Mouse (Mus musculus) intestine, embryonic 16.5 days (tissue): Measurements from ENCODE around the gene Kif12. TPM values are rescaled to one million over a fixed set of nuclear protein-coding genes. Genes with fewer than 3 reads are reported as not detected.

ENCODE experiments used
- ATAC-seq: fragments of 200-750 bp; cut with Nextera tagmentation; 2 replicates; pipeline ENCODE4 v1.8.0; 2017; ENCODE audit warnings: moderate TSS enrichment, moderate library complexity
- H3K27ac ChIP-seq: fragments of 300-500 bp; sonication (generic); 2 replicates; pipeline ENCODE4 v1.5.1; 2014; ENCODE audit warnings: mild to moderate bottlenecking, low read length
- H3K27me3 ChIP-seq: fragments of 300-500 bp; sonication (generic); replicated peaks from 2 replicates; pipeline ENCODE4 v1.6.1; 2014; ENCODE audit warnings: low read length, control low read depth, mixed read lengths; ENCODE audit not compliant: control insufficient read depth, insufficient read depth
- H3K36me3 ChIP-seq: fragments of 300-500 bp; sonication (generic); 2 replicates; pipeline ENCODE4 v1.6.1; 2014; ENCODE audit warnings: low read length, control low read depth; ENCODE audit not compliant: control insufficient read depth, insufficient read depth
- H3K4me1 ChIP-seq: fragments of 300-500 bp; sonication (generic); 2 replicates; pipeline ENCODE4 v1.6.1; 2014; ENCODE audit warnings: low read length, control low read depth, mixed read lengths; ENCODE audit not compliant: control insufficient read depth, insufficient read depth
- H3K4me2 ChIP-seq: fragments of 300-500 bp; sonication (generic); 2 replicates; pipeline ENCODE4 v1.6.1; 2014; ENCODE audit warnings: low read depth, low read length, control low read depth
- H3K4me3 ChIP-seq: fragments of 300-500 bp; sonication (generic); 2 replicates; pipeline ENCODE4 v1.5.1; 2014; ENCODE audit warnings: mild to moderate bottlenecking, low read length
- H3K9ac ChIP-seq: fragments of 300-500 bp; sonication (generic); 2 replicates; pipeline ENCODE4 v1.6.1; 2014; ENCODE audit warnings: low read depth, low read length
- H3K9me3 ChIP-seq: fragments of 300-500 bp; sonication (generic); 2 replicates; pipeline ENCODE4 v1.6.1; 2016; ENCODE audit warnings: low read length, control low read depth; ENCODE audit not compliant: control insufficient read depth
- WGBS: fragments of 180-500 bp; shearing (Covaris S2); extraction: QIAGEN DNeasy Blood & Tissue Kit; methylation state at CpG from one replicate; pipeline ENCODE4 v1.1.7; 2014; 5-methylcytosine and 5-hydroxymethylcytosine counted together
- polyA plus RNA-seq: library from polyadenylated mRNA; unstranded; fragments of >200 nt; fragmentation: Nextera tagmentation; extraction: Ambion mirVana; gene quantifications from 2 replicates; pipeline ENCODE4 v1.2.1, GENCODE M21; 2015

The Kif12 gene
- polyA plus RNA-seq, 1 experiment from 2014 or later, result 98.5 TPM

GRCm38 (mm10) chr4:63170061-63170460, 1.9 kb downstream of the Kif12 start:
- Histone ChIP-seq H3K36me3 (no peaks in the 10 kb centered on the region), H3K27ac (no peak overlapping the region), H3K4me3 (peak overlapping the region; percentile 50), H3K27me3 (no peaks in the 10 kb centered on the region), H3K4me1 (peaks cover 21% of the 10 kb centered on the region), H3K9me3 (no peaks in the 10 kb centered on the region), H3K4me2 (peak overlapping the region; percentile 52), H3K9ac (peak overlapping the region; percentile 69)
- 79% methylated on average over 4 of the region's 4 CpGs for WGBS
- ATAC-seq, result no peak

DNA sequence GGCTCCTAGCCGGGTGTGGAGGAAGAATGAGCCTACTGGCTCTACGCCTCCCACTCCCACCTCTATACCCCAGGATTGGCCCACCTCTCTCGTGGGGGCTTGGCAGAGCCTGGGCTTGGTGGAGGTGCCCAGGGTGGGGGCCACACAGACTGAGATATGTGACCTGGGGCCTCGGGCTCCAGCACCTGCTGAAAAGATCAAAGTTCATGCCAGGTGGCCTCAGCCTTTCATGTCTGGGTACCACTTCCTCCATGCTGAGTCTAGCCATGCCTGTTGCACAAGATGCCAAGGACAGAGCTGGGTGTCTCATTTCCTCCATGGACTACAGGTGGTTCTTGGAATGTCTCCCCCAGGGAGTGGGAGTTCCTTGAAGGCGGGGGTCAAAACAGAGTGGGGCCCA, 5.6 kb downstream of the Kif12 start:
- Histone ChIP-seq H3K9me3 (no peaks in the 10 kb centered on the region), H3K27ac (peak overlapping the region; percentile 78), H3K9ac (no peak overlapping the region), H3K4me1 (peaks cover 21% of the 10 kb centered on the region), H3K4me3 (no peak overlapping the region; the same call in 1 of the 2 replicates), H3K4me2 (peak overlapping the region; percentile 21), H3K36me3 (no peaks in the 10 kb centered on the region), H3K27me3 (no peaks in the 10 kb centered on the region)
- 72% methylated on average over 5 of the region's 5 CpGs for WGBS
- peak; percentile 62 for ATAC-seq

- ATAC-seq, result peak; percentile 72
- WGBS, result 72% methylated on average over 4 of the region's 4 CpGs
- peak overlapping the region; percentile 78 for H3K27ac ChIP-seq
- no peaks in the 10 kb centered on the region for H3K27me3 ChIP-seq
- H3K4me2 ChIP-seq, result peak overlapping the region; percentile 26
- H3K4me3 ChIP-seq, result no peak overlapping the region; the same call in 1 of the 2 replicates
- no peak overlapping the region for H3K9ac ChIP-seq
- no peaks in the 10 kb centered on the region for H3K36me3 ChIP-seq
- peaks cover 21% of the 10 kb centered on the region for H3K4me1 ChIP-seq
- H3K9me3 ChIP-seq, result no peaks in the 10 kb centered on the region
These were observed 6.3 kb downstream of the Kif12 start for GRCm38 (mm10) chr4:63165636-63166035.

DNA sequence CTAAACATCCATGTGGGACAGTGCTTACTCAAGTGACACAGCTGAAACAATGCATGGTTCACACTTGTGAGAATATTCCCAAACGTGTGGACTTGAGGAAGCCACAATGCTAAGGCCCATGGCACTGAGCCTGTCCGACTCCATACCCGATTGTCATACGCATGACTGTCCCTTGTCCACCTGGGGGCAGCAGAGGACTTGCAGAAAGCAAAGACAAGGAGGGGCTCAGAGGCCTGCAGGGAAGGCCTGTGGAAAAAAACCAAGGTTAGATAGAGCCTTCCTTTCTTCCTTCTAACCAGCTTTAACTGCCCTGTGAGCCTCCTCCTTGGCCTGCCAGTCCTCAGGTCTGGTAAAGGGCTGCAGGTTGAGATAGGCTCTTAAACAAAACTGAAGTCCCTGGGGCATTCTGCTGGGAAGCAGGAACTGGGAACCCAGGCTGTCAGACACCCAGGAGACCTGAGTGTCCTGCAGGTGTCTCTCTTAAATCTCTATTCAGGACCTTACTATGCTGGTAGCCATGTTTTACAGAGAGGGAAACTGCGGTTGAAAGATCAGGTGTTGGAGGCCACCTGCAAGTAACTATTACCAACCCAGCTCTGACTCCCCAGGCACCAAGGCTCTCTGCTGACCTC, 12.9 kb downstream of the Kif12 start:
- Histone ChIP-seq H3K4me2 (no peak overlapping the region), H3K4me3 (no peak overlapping the region), H3K9me3 (no peaks in the 10 kb centered on the region), H3K27ac (peak overlapping the region; percentile 74), H3K4me1 (peaks cover 19% of the 10 kb centered on the region; the same call in 1 of the 2 replicates), H3K9ac (0 out of 2 replicates have a peak overlapping the region, but pooled peaks have one; percentile 20), H3K36me3 (no peaks in the 10 kb centered on the region), H3K27me3 (no peaks in the 10 kb centered on the region)
- peak; percentile 74 for ATAC-seq
- 13% methylated on average over 5 of the region's 5 CpGs for WGBS

DNA sequence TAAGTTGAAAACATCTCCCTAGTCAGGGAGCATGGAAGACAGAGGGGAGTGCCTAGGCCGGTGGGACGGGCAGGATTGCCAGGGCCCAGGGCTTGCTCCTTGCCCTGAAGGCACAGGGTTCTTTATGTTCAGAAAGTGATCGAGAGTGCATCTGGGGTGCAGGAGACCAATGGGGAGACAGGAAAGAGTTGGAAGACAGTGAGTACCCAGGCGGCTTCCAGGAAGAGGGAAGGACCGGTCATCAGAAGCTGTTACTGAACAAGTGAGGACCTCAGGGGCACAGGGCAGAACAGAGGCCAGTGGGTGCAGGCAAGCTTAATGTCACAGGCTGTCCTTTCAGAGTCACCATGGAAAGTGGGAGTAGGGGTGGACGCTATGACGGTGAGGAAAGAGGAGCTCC, 13.7 kb downstream of the Kif12 start:
- Histone ChIP-seq H3K36me3 (no peaks in the 10 kb centered on the region), H3K27me3 (no peaks in the 10 kb centered on the region), H3K4me3 (no peak overlapping the region), H3K27ac (peak overlapping the region; percentile 20), H3K9ac (0 out of 2 replicates have a peak overlapping the region, but pooled peaks have one; percentile 1), H3K4me2 (no peak overlapping the region), H3K4me1 (peaks cover 22% of the 10 kb centered on the region; the same call in 1 of the 2 replicates), H3K9me3 (no peaks in the 10 kb centered on the region)
- ATAC-seq, result no peak
- 87% methylated on average over 7 of the region's 7 CpGs for WGBS

DNA sequence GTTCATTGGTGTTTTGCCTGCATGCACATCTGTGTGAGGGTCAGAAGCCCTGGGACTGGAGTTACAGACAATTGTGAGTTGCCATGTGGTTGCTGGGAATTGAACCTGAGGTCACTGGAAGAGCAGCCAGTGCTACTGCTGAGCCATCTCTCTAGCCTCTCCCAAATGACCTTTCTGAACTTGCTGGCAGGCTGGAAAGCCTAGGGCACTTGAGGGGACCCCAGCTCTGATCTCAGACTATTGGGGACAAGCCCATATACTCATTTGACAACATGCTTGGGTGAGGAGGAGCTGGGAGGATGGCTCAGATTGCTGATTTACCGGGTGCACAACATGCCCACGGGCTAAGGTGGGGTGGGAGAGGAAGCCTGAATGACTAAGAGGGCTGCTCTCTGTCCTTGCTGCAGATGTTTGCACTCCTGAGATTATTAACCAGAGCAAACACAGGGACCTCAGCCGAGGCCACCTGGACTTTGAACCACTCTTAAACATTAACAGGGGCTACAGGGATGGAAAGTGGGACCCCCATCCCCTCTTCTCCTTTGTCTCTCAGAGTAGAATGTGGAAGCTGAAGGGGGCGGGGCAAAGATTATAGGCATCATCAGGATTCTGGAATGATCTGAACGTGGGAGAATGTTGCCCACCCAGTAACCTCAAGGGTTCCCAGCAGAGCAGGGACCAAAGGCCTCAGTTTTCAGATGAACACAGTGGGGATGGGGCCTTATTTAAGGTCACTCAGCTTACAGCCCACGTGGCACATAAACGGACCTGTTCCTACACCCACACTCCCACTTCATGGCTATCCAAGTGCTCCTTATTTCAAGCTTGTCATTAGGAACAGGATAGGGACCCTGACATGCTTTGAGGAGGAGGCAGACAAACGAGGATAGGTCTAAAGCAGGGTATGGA, 15.0 kb downstream of the Kif12 start:
- ATAC-seq, result peak; percentile 92
- peaks cover 22% of the 10 kb centered on the region; the same call in 1 of the 2 replicates for H3K4me1 ChIP-seq
- no peak overlapping the region for H3K9ac ChIP-seq
- H3K36me3 ChIP-seq, result no peaks in the 10 kb centered on the region
- H3K27ac ChIP-seq, result peak overlapping the region; percentile 91
- 37% methylated on average over 8 of the region's 8 CpGs for WGBS
- H3K27me3 ChIP-seq, result no peaks in the 10 kb centered on the region
- H3K4me3 ChIP-seq, result no peak overlapping the region
- no peak overlapping the region for H3K4me2 ChIP-seq
- H3K9me3 ChIP-seq, result no peaks in the 10 kb centered on the region

DNA sequence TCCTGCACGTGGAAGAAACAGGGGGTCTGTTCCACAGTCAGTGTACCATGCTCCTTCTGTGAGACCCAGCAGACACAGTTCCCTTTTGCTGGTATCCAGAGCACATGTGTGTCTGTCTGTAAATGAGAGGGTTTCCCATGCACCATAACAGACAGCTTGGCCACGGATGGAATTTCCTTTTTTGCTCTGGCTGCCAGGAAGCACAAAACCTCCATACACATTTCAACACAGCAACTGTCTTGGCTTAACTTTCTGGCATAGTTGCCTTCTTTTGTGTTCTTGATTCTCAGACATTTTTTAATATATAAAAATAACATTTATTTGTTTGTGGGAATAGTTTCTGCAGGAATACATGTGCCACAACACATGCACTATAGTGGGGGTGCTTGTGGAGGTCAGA, 16.3 kb downstream of the Kif12 start:
- H3K9ac ChIP-seq, result no peak overlapping the region
- H3K27ac ChIP-seq, result no peak overlapping the region
- no peak overlapping the region for H3K4me3 ChIP-seq
- H3K4me2 ChIP-seq, result no peak overlapping the region
- WGBS, result 59% methylated on average over 2 of the region's 2 CpGs
- no peaks in the 10 kb centered on the region for H3K36me3 ChIP-seq
- H3K9me3 ChIP-seq, result no peaks in the 10 kb centered on the region
- H3K4me1 ChIP-seq, result peaks cover 22% of the 10 kb centered on the region; the same call in 1 of the 2 replicates
- no peak for ATAC-seq
- no peaks in the 10 kb centered on the region for H3K27me3 ChIP-seq

- H3K9me3 ChIP-seq, result no peaks in the 10 kb centered on the region
- H3K4me1 ChIP-seq, result peaks cover 18% of the 10 kb centered on the region; the same call in 1 of the 2 replicates
- no peak within 1 kb of the TSS for H3K27ac ChIP-seq
- WGBS, result 63% methylated on average over 5 of the region's 5 CpGs
- no peaks in the 10 kb centered on the region for H3K36me3 ChIP-seq
- no peak within 1 kb of the TSS for H3K9ac ChIP-seq
- ATAC-seq, result no peak
- H3K4me2 ChIP-seq, result no peak within 1 kb of the TSS
- H3K4me3 ChIP-seq, result no peak within 1 kb of the TSS
- no peaks in the 10 kb centered on the region for H3K27me3 ChIP-seq
These were observed 17.2 kb downstream of the Kif12 start, which contains the start of gene Ambp for GRCm38 (mm10) chr4:63154699-63155098. Gene Ambp, minus strand, starts transcription at chr4:63154799.

DNA sequence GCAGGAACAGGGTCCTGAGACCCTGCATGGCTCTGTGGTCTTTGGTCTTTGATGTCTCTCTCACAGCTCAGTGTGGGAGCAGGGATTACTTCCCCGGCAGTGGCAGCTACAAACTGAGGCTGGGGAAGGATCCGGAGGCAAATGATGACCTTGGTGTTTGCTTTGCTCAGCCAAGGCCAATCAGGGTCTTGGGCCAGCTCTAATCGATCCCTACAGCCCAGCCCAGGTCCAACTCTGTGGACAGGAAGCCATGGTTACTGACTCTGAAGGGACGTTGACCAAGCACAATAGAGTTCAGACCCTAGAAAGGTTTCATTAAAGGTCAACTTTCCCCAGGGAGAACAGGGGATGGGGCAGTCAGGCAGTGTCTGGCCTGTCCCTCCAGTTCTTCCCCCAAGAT, 17.9 kb downstream of the Kif12 start:
- peaks cover 18% of the 10 kb centered on the region; the same call in 1 of the 2 replicates for H3K4me1 ChIP-seq
- no peak overlapping the region for H3K4me3 ChIP-seq
- no peak overlapping the region for H3K4me2 ChIP-seq
- H3K9me3 ChIP-seq, result no peaks in the 10 kb centered on the region
- ATAC-seq, result no peak
- 51% methylated on average over 4 of the region's 4 CpGs for WGBS
- H3K9ac ChIP-seq, result no peak overlapping the region
- no peaks in the 10 kb centered on the region for H3K27me3 ChIP-seq
- H3K36me3 ChIP-seq, result no peaks in the 10 kb centered on the region
- H3K27ac ChIP-seq, result no peak overlapping the region
